Mouse (Mus musculus) cerebellum, adult 2 months (tissue): ENCODE data around the gene Rcl1. TPM values are rescaled to one million over a fixed set of nuclear protein-coding genes. Genes with fewer than 3 reads are reported as not detected.

Source experiments
- DNase-seq, 2 experiments: peaks; one replicate each; pipeline ENCODE4 v3.0.0; 2021
- H3K27ac ChIP-seq: fragments of 200-500 bp; 2 replicates; pipeline ENCODE4 v1.5.1; 2012; ENCODE audit warnings: low read length, control low read depth, inconsistent platforms; ENCODE audit not compliant: insufficient read depth
- H3K27me3 ChIP-seq: fragments of 200-500 bp; 2 replicates; pipeline ENCODE4 v1.6.1; 2012; ENCODE audit warnings: inconsistent platforms, mild to moderate bottlenecking, low read length, moderate library complexity; ENCODE audit not compliant: control insufficient read depth, insufficient read depth
- H3K4me1 ChIP-seq: fragments of 200-500 bp; 2 replicates; pipeline ENCODE4 v1.6.1; 2011; ENCODE audit warnings: low read length; ENCODE audit not compliant: control insufficient read depth, insufficient read depth
- H3K4me3 ChIP-seq: fragments of 200-500 bp; replicated peaks from 2 replicates; pipeline ENCODE3; 2011; ENCODE audit warnings: mild to moderate bottlenecking, low read depth, low read length, control low read depth; ENCODE audit not compliant: insufficient read depth
- CTCF ChIP-seq: fragments of 200-500 bp; IDR thresholded peaks from 2 replicates; pipeline ENCODE4 v1.5.1; 2011; ENCODE audit warnings: low read depth, mild to moderate bottlenecking, control low read depth, low read length, moderate library complexity, borderline replicate concordance; ENCODE audit not compliant: insufficient read depth
- POLR2A ChIP-seq: fragments of 200-500 bp; IDR thresholded peaks from 2 replicates; pipeline ENCODE4 v1.6.1; 2011; ENCODE audit warnings: low read length, control low read depth, borderline replicate concordance; ENCODE audit not compliant: insufficient read depth
- WGBS: fragments of 180-500 bp; shearing (Covaris S2); methylation state at CpG from one replicate; pipeline ENCODE4 v1.1.7; 2018; 5-methylcytosine and 5-hydroxymethylcytosine counted together
- polyA plus RNA-seq: library from polyadenylated mRNA; depleted of rRNA; stranded (reverse); fragments of >200 nt; gene quantifications from 2 replicates; pipeline ENCODE4 v1.2.3, GENCODE M21; 2012

The Rcl1 gene
- polyA plus RNA-seq, 1 experiment: 19.6 TPM

DNA sequence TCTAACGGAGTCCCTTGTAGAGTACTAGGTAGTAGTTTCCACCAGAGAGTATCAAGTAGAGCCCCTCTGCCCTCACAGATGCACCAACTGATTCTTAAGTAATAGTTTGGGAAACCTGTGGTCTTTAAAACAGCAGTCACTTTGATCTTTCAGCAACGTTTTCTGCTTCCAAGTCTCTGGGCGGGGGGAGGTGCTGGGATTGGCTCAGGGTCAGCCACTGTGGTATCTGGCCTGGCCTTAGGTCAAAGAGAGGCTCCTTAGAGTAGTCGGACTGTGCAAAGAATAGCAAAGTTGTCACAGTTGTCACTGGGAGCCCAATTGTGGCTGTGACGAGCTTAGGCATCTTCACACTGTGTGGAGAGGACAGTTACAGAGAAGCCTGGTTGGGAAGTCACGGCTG is 26.2 kb downstream of the Rcl1 start:
- no peak for DNase-seq
- 60% methylated on average over 6 of the region's 6 CpGs for WGBS
- TF ChIP-seq CTCF: no peak
- Histone ChIP-seq H3K4me3 (no peak overlapping the region), H3K27me3 (no peaks in the 10 kb centered on the region; the same call in 1 of the 2 replicates), H3K27ac (no peak overlapping the region), H3K4me1 (no peaks in the 10 kb centered on the region)

GRCm38 (mm10) chr19:29128217-29128616 is 27.0 kb downstream of the Rcl1 start:
- Histone ChIP-seq H3K4me1 (no peaks in the 10 kb centered on the region), H3K4me3 (no peak overlapping the region), H3K27me3 (no peaks in the 10 kb centered on the region; the same call in 1 of the 2 replicates), H3K27ac (no peak overlapping the region)
- no peak for DNase-seq
- 90% methylated on average over 6 of the region's 6 CpGs for WGBS
- TF ChIP-seq POLR2A (no peak), CTCF (no peak)

DNA sequence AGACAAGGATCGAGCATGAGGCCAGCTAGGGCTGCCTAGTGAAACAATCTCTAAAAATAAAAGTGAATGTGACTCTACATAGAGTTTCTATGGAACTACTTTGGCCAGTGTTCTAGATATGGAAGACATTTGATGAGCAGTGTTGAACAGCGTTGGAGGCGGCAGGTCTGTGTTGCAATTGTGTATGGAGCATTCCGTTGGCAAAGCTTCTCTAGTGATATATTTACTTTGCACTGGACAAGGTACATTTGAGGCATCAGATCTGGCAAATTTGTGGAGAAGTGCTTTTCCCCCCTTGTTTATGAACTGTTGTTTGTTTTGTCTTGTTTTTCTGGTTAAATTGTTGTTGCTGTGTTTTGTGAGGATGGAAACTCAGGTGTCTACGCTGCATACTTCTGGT is 28.4 kb downstream of the Rcl1 start:
- Histone ChIP-seq H3K4me3 (no peak overlapping the region), H3K27ac (no peak overlapping the region), H3K4me1 (no peaks in the 10 kb centered on the region), H3K27me3 (no peaks in the 10 kb centered on the region)
- no peak for DNase-seq
- TF ChIP-seq POLR2A: no peak
- TF ChIP-seq CTCF: no peak
- 92% methylated on average over 5 of the region's 5 CpGs for WGBS

- no peaks in the 10 kb centered on the region for H3K4me1 ChIP-seq
- DNase-seq: peak in 1 of 2 experiments; percentile 6
- H3K27ac ChIP-seq: no peak overlapping the region
- no peak overlapping the region for H3K4me3 ChIP-seq
- 31% methylated on average over 4 of the region's 4 CpGs for WGBS
- TF ChIP-seq CTCF: no peak
- no peak for TF ChIP-seq POLR2A
- H3K27me3 ChIP-seq: no peaks in the 10 kb centered on the region
These were observed 30.0 kb downstream of the Rcl1 start for GRCm38 (mm10) chr19:29131171-29131570.

DNA sequence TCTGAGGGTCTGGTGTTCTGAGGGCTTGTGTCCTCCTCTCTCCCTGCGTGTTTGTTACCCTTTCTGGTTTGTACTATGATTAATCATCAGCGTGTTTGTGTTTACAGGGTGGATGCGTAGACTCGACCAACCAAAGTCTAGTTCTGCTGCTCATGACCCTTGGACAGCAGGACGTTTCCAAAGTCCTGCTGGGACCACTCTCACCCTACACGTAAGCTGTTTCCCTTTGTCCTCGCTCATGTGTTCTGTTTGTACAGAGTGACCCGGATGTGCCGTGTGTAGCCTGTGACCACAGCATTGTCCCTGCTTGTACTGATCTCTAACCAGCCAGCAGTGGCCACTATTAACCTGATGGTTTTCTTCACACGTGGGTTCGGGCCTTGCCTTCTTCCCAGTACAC is 33.1 kb downstream of the Rcl1 start:
- TF ChIP-seq CTCF (no peak), POLR2A (no peak)
- WGBS: 89% methylated on average over 11 of the region's 11 CpGs
- DNase-seq: no peak

DNA sequence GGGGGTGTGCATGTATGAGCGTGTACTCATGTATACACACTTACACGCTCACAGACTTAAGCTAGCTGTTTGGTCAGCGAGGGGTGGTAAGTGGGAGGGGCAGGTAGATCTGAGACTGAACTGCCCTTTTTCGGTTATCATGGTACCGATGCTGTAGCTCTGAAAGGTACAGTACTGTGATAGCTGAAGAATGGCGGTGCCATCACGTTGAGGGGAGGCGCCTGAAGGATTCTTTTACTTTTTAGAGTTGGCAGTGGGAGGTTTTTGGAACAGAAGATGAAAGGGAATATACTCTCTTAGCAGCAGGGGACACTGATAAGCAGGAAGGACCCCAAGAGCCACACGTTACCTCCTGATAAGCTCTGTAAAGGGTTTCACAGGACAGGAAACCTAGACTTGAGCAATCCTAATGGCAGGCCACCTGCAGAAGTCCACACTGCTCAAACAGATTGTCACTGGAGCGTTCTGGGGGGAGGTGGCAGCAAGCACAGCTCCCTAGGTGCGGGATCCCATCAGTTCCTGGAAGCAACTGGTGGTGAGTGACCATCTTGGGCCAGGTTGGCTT is 34.1 kb downstream of the Rcl1 start:
- TF ChIP-seq POLR2A: no peak
- TF ChIP-seq CTCF: no peak
- H3K27me3 ChIP-seq: no peaks in the 10 kb centered on the region
- H3K27ac ChIP-seq: no peak overlapping the region
- no peak for DNase-seq
- no peaks in the 10 kb centered on the region for H3K4me1 ChIP-seq
- WGBS: 92% methylated on average over 11 of the region's 11 CpGs
- no peak overlapping the region for H3K4me3 ChIP-seq

More for the DNA sequence above, 33.1 kb downstream of the Rcl1 start:
- Histone ChIP-seq H3K27me3 (no peaks in the 10 kb centered on the region), H3K27ac (no peak overlapping the region), H3K4me1 (no peaks in the 10 kb centered on the region), H3K4me3 (no peak overlapping the region)

DNA sequence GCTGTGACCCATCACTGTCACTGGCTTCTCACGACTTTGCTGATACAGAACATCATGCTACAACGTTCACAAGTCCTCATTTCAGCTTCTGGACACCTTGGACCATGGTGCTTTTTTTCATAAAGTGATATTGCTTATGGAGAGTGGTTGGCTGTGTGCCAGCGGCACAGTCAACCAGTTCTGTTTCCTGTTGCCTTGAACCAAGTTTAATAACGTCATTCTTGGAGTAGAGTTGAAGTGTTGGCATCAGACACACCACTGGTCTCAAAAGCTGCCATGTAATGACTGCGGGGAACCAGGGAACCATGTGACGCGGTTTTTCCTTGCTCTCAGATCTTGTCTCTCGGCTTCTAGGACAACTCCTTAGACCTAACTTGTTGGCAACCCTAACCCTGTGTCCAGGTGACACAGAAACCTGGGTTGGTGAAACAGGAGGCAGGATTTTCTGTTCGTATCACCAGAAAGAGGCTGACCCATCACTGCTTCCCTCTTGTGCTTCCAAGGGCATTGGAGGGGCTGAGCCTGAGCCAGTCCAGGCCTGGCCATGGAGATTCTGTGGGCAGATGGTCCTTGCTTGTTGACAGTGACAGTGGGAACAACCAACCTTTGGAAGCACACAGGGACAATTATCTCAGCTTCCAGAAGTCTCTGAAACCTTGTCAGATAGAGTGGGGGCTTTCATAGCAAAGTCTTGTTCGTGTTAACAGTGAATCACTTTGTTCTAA is 37.5 kb downstream of the Rcl1 start:
- Histone ChIP-seq H3K27ac (no peak overlapping the region), H3K4me1 (no peaks in the 10 kb centered on the region), H3K27me3 (no peaks in the 10 kb centered on the region), H3K4me3 (no peak overlapping the region)
- TF ChIP-seq POLR2A (no peak), CTCF (no peak)
- peak in 1 of 2 experiments; percentile 5 for DNase-seq
- 52% methylated on average over 10 of the region's 10 CpGs for WGBS

- Histone ChIP-seq H3K4me1 (no peaks in the 10 kb centered on the region), H3K27ac (no peak overlapping the region), H3K27me3 (no peaks in the 10 kb centered on the region), H3K4me3 (no peak overlapping the region)
- DNase-seq: no peak
- TF ChIP-seq POLR2A (no peak), CTCF (no peak)
- 53% methylated on average over 10 of the region's 10 CpGs for WGBS
These were observed 38.7 kb downstream of the Rcl1 start for GRCm38 (mm10) chr19:29139699-29140456.
